Mouse (Mus musculus) midbrain, embryonic 11.5 days (tissue): ENCODE results near the gene Slc5a9. TPM values are rescaled to one million over a fixed set of nuclear protein-coding genes. Genes with fewer than 3 reads are reported as not detected.
"Not testable (repeated sequence)": the region's sequence is repeated elsewhere in the genome, so short reads cannot be mapped to it uniquely, and the experiment has no call there.

Experiments used
- ATAC-seq: fragments of 200-750 bp; cut with Nextera tagmentation; 2 replicates; pipeline ENCODE4 v1.8.0; 2017; ENCODE audit warnings: moderate TSS enrichment, moderate library complexity; ENCODE audit not compliant: low FRiP score
- DNase-seq: peaks from one replicate; pipeline ENCODE4 v3.0.0; 2015; ENCODE audit warnings: low spot score; ENCODE audit errors: missing footprints
- H3K27ac ChIP-seq: fragments of 300-500 bp; sonication (generic); 2 replicates; pipeline ENCODE4 v1.5.1; 2014; ENCODE audit warnings: low read depth, low read length
- H3K27me3 ChIP-seq: fragments of 300-500 bp; sonication (generic); 2 replicates; pipeline ENCODE4 v1.6.1; 2014; ENCODE audit warnings: mild to moderate bottlenecking, low read length, moderate library complexity, mixed read lengths; ENCODE audit not compliant: control insufficient read depth, insufficient read depth
- H3K36me3 ChIP-seq: fragments of 300-500 bp; sonication (generic); 2 replicates; pipeline ENCODE4 v1.6.1; 2014; ENCODE audit warnings: mild to moderate bottlenecking, low read length, moderate library complexity, mixed read lengths; ENCODE audit not compliant: control insufficient read depth, insufficient read depth
- H3K4me1 ChIP-seq: fragments of 300-500 bp; sonication (generic); 2 replicates; pipeline ENCODE4 v1.6.1; 2014; ENCODE audit warnings: low read length; ENCODE audit not compliant: control insufficient read depth, insufficient read depth
- H3K4me2 ChIP-seq: fragments of 300-500 bp; sonication (generic); 2 replicates; pipeline ENCODE4 v1.6.1; 2014; ENCODE audit warnings: mild to moderate bottlenecking, moderate library complexity
- H3K4me3 ChIP-seq: fragments of 300-500 bp; sonication (generic); 2 replicates; pipeline ENCODE4 v1.5.1; 2014; ENCODE audit warnings: low read depth, low read length
- H3K9ac ChIP-seq: fragments of 300-500 bp; sonication (generic); 2 replicates; pipeline ENCODE4 v1.6.1; 2014; ENCODE audit warnings: low read length
- H3K9me3 ChIP-seq: fragments of 300-500 bp; sonication (generic); 2 replicates; pipeline ENCODE4 v1.6.1; 2016; ENCODE audit warnings: low read length; ENCODE audit not compliant: control insufficient read depth
- WGBS: fragments of 180-500 bp; shearing (Covaris S2); extraction: QIAGEN DNeasy Blood & Tissue Kit; methylation state at CpG from one replicate; pipeline ENCODE4 v1.1.7; 2014; 5-methylcytosine and 5-hydroxymethylcytosine counted together
- polyA plus RNA-seq: library from polyadenylated mRNA; unstranded; fragments of >200 nt; fragmentation: Nextera tagmentation; extraction: Ambion mirVana; gene quantifications from 2 replicates; pipeline ENCODE4 v1.2.1, GENCODE M21; 2014

Slc5a9 gene
- 0.12 TPM in 1 of 2 replicates, not detected in the other for polyA plus RNA-seq

DNA sequence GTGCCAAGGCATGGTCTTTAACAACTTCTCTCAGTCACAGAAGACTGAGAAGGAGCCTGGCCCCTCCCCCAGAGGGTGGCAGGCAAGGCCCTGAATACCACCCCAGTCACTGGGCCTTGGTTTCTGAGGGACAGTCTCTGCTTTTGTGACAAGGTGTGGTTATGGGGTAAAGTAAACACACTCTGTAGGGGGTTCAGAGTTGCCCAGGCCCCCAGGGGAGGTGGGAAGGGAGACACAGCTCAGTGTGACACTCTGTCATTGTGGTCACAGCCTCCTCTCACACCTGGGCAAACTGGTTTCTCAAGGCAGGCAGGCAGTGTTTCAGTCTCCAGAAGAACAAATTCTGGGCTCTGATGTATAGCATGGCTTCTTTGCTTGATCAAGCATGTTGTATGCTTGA, at the start of gene Slc5a9:
Gene Slc5a9, minus strand, starts transcription at position 144 of the 400 bp plus-strand sequence.
- Histone ChIP-seq H3K36me3 (no peaks in the 10 kb centered on the region), H3K27me3 (no peaks in the 10 kb centered on the region), H3K27ac (no peak within 1 kb of the TSS), H3K4me2 (no peak within 1 kb of the TSS), H3K4me3 (no peak within 1 kb of the TSS), H3K9me3 (no peaks in the 10 kb centered on the region), H3K4me1 (no peaks in the 10 kb centered on the region), H3K9ac (no peak within 1 kb of the TSS)
- ATAC-seq = no peak
- DNase-seq = no peak

DNA sequence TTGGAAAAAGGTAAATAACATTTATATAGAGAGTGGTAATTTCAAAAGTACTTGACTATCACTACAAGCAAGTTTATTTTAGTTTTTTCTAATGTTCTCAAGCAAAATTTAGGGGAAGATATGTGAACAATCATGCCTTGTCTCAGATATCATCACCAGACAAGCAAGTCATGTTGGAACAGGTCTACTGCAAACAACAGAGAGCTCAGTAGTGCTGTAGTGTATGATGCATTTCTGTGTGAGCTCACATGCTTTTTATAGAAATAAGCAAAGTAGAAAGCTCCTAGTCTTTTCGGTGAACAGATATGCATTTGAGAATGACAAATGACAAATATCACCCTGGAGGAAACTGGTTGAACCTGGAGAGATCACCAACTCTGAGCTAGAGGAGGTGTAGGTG, 16.4 kb upstream of the Slc5a9 start, which contains the start of gene Skint8:
Gene Skint8, plus strand, starts transcription at position 301 of the 400 bp plus-strand sequence.
- ATAC-seq (no peak), DNase-seq (no peak)
- Histone ChIP-seq H3K4me3 (no peak within 1 kb of the TSS), H3K4me2 (no peak within 1 kb of the TSS), H3K9ac (no peak within 1 kb of the TSS), H3K27ac (no peak within 1 kb of the TSS), H3K27me3 (no peaks in the 10 kb centered on the region), H3K4me1 (no peaks in the 10 kb centered on the region), H3K36me3 (no peaks in the 10 kb centered on the region), H3K9me3 (no peaks in the 10 kb centered on the region)
- 92% methylated on average over 1 of the region's 1 CpGs for WGBS

DNA sequence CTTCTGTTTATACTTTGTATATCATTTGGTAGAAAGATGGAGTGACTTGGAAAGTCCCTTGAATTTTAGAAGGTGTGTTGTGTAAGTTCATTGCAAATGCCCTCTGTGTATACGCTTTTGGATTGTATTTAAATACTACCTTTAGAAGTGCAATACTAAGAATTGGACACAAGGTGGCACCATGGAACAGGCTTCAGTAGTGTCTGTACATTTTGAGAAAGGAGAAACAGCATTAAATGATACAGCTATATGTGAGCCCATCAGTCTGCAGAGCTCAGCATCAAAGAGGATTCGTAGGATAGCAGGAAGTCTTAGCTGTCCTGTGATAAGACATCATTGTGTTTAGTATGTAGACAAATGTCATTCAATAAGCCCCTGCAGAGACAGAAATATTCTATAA, 5.2 kb upstream of the Slc5a9 start:
- H3K4me2 ChIP-seq = no peak overlapping the region
- H3K9me3 ChIP-seq = no peaks in the 10 kb centered on the region
- peak; percentile 50; the same call in 1 of the 2 replicates for ATAC-seq
- DNase-seq = peak; percentile 89
- H3K4me3 ChIP-seq = no peak overlapping the region
- no peaks in the 10 kb centered on the region for H3K4me1 ChIP-seq
- no peaks in the 10 kb centered on the region for H3K27me3 ChIP-seq
- no peak overlapping the region for H3K9ac ChIP-seq
- no peak overlapping the region for H3K27ac ChIP-seq
- H3K36me3 ChIP-seq = no peaks in the 10 kb centered on the region
- 49% methylated on average over 2 of the region's 2 CpGs for WGBS

DNA sequence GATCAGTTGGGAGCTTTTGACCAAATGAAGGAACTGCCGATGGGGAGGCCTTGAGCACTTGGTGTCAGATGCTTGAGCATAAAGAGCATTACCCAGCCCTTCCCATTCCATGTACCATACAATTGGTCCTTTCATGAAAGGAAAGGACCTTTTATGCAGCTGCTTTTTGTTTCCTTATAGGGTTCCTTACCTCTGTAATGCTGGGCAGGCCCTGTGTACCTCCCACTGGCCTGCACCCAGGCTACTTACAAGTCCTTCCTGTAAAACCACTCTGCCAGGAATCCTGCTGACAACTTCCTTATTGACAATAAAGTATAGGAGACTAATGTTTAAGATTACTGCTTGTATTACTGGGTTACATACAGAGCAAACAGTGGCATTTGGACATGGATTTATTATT, 1.2 kb downstream of the Slc5a9 start:
- H3K4me3 ChIP-seq = no peak overlapping the region
- H3K4me2 ChIP-seq = no peak overlapping the region
- H3K4me1 ChIP-seq = no peaks in the 10 kb centered on the region
- H3K27me3 ChIP-seq = no peaks in the 10 kb centered on the region
- no peak for ATAC-seq
- WGBS = 85% methylated on average over 1 of the region's 1 CpGs
- no peak overlapping the region for H3K9ac ChIP-seq
- DNase-seq = no peak
- no peaks in the 10 kb centered on the region for H3K36me3 ChIP-seq
- H3K27ac ChIP-seq = no peak overlapping the region
- H3K9me3 ChIP-seq = no peaks in the 10 kb centered on the region

DNA sequence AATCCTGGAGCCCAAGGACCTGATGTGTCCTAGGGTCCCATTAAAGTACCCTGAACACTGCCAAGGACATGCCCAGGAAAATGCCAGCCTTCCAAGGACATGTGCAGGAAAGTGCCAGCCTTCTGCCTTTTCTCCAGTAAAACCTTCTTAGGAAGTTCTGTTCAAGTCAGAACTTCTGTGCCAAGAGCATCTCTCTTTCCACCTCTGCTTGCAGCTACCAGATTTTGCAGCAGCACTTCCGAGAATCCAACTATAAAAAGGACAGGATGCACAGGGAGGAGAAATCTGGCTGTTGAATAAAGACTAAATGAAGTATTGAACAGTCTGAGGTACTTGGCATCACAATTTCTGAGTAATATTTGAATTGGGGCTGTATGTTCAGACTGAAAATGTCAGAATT, 2.2 kb downstream of the Slc5a9 start:
- H3K9ac ChIP-seq, ATAC-seq: not testable (repeated sequence)
- 72% methylated on average over 1 of the region's 1 CpGs for WGBS

DNA sequence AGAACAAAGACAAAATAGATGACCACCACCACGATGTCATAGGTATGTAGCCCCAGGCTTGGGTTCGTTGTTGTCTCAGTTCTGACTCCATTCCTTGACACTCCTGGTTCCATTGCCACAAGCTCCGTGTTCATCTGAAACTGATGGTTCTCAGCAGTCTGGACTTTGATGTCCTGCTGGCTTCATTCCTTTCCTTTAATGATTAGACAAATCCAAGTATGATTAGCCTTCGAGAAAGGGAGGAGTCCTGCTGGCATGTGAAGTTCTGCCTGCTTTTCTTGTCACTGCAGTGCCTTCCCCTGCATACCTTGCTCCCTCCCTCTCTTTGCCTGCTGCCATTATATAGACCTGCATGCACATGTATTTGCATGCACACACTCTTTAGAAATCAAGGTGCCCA, 4.2 kb downstream of the Slc5a9 start:
- Histone ChIP-seq H3K27me3 (no peaks in the 10 kb centered on the region), H3K4me1 (no peaks in the 10 kb centered on the region), H3K27ac (no peak overlapping the region), H3K9me3 (no peaks in the 10 kb centered on the region), H3K36me3 (no peaks in the 10 kb centered on the region), H3K4me3 (no peak overlapping the region), H3K4me2 (no peak overlapping the region), H3K9ac (no peak overlapping the region)
- DNase-seq (no peak), ATAC-seq (no peak)
- WGBS = 79% methylated on average over 4 of the region's 4 CpGs

More for the DNA sequence above, 2.2 kb downstream of the Slc5a9 start:
- H3K36me3 ChIP-seq, H3K4me3 ChIP-seq, DNase-seq, H3K4me2 ChIP-seq, H3K27me3 ChIP-seq, H3K9me3 ChIP-seq, H3K27ac ChIP-seq, H3K4me1 ChIP-seq: not testable (repeated sequence)

DNA sequence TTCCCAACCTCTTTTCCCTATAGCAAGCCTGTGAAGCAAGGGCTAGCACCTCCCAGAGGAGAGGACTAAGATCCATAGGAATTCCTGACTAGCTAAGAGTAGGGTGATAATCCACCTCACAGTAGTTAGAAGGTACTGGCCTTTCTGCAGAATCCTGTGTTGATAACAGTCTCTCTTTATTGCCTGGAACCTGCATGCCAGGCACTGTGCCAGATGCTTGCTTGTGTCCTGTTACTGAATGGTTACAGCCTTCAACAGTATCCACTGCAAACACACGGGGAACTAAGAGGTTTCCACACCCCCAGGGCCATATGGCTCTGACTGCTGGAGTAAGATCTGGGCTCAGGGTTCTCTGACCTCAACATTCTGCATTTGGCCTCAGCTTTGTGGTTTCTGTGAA, 5.0 kb downstream of the Slc5a9 start:
- no peak overlapping the region for H3K4me3 ChIP-seq
- no peaks in the 10 kb centered on the region for H3K27me3 ChIP-seq
- no peak overlapping the region for H3K27ac ChIP-seq
- no peak overlapping the region for H3K4me2 ChIP-seq
- no peaks in the 10 kb centered on the region for H3K4me1 ChIP-seq
- H3K9ac ChIP-seq = no peak overlapping the region
- WGBS = 59% methylated on average over 1 of the region's 1 CpGs
- no peaks in the 10 kb centered on the region for H3K36me3 ChIP-seq
- ATAC-seq = no peak
- H3K9me3 ChIP-seq = no peaks in the 10 kb centered on the region
- DNase-seq = no peak

DNA sequence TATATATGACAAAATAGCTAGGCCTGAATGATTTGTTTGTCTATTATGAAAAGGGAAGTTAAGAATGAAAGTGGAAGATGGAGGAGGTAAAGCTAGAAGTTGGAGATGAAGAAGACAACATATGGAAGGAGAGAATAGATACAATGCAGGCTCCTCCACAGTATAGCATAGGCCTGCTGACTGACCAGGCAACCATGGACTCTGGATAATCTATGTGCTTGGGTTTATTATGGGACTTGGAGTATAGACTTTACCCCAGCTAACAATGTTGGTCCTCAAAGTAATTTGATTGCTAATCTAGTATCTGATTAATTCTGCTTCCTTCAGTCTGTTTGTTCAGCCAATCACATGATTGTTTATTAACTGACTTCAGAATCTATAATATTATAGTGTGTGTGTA, 10.6 kb downstream of the Slc5a9 start:
- no peak overlapping the region for H3K4me3 ChIP-seq
- H3K36me3 ChIP-seq = no peaks in the 10 kb centered on the region
- no peak overlapping the region for H3K9ac ChIP-seq
- H3K4me1 ChIP-seq = no peaks in the 10 kb centered on the region
- H3K4me2 ChIP-seq = no peak overlapping the region
- no peak overlapping the region for H3K27ac ChIP-seq
- H3K9me3 ChIP-seq = no peaks in the 10 kb centered on the region
- ATAC-seq = no peak
- H3K27me3 ChIP-seq = no peaks in the 10 kb centered on the region
- no peak for DNase-seq

DNA sequence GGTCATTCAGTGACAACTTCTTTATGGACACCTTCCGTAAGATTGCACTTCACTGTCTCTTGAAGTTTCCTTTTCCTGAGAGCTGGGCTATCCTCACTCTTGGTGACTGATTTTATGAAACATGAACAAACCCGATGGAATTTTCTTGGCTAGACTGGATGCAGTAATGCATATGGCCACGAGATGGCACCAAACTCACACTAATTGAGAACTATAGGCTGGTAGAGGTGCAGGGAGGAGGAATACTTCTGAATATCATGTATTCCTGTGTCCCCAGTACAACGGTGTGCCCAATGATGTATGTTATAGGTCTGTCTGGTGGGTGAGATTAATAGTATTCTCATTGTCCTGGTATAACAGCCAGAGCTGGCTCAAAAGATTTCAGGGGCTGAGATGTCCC, 16.1 kb downstream of the Slc5a9 start:
- Histone ChIP-seq H3K4me1 (no peaks in the 10 kb centered on the region), H3K27ac (no peak overlapping the region), H3K36me3 (no peaks in the 10 kb centered on the region), H3K9me3 (no peaks in the 10 kb centered on the region), H3K4me3 (no peak overlapping the region), H3K4me2 (no peak overlapping the region), H3K27me3 (no peaks in the 10 kb centered on the region), H3K9ac (no peak overlapping the region)
- ATAC-seq (peak; percentile 79), DNase-seq (peak; percentile 98)
- WGBS = 25% methylated on average over 4 of the region's 4 CpGs

DNA sequence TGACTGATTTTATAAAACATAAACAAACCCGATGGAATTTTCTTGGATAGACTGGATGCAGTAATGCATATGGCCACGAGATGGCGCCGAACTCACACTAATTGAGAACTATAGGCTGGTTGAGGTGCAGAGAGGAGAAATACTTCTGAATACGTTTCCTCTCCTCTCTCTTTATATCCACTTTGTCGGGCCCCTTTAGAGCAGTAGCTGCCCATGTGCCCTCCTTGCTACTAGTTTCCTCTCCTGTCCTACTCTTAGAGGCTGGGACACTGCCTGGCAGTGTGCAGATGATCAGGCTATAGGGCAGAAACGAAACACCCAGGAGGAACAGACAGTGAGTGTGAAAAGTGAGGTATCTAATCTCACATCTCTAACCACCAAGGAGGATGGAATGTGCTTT, 16.7 kb downstream of the Slc5a9 start:
- Histone ChIP-seq H3K4me2 (no peak overlapping the region), H3K9me3 (no peaks in the 10 kb centered on the region)

More for the DNA sequence above, 16.7 kb downstream of the Slc5a9 start:
- Histone ChIP-seq H3K9ac (no peak overlapping the region), H3K36me3 (no peaks in the 10 kb centered on the region), H3K27me3 (no peaks in the 10 kb centered on the region), H3K4me1 (no peaks in the 10 kb centered on the region), H3K4me3 (no peak overlapping the region), H3K27ac (no peak overlapping the region)
- peak; percentile 67 for ATAC-seq
- peak; percentile 96 for DNase-seq
- 14% methylated on average over 7 of the region's 7 CpGs for WGBS
